Mouse (Mus musculus) pancreas, adult 10 weeks (tissue): ENCODE data around the gene Olfr530. TPM values are rescaled to one million over a fixed set of nuclear protein-coding genes. Genes with fewer than 3 reads are reported as not detected.

Source experiments
- polyA plus RNA-seq: library from polyadenylated mRNA; stranded (reverse); fragments of 350-450 nt; fragmentation: Illumina TruSeq; extraction: RNeasy Lipid Tissue Mini Kit (QIAGEN cat#74804); gene quantifications from one replicate; pipeline ENCODE4 v1.2.3, GENCODE M21; 2015; ENCODE audit warnings: low read depth, low replicate concordance; ENCODE audit not compliant: insufficient read depth

Olfr530 gene
- polyA plus RNA-seq, result not detected

DNA sequence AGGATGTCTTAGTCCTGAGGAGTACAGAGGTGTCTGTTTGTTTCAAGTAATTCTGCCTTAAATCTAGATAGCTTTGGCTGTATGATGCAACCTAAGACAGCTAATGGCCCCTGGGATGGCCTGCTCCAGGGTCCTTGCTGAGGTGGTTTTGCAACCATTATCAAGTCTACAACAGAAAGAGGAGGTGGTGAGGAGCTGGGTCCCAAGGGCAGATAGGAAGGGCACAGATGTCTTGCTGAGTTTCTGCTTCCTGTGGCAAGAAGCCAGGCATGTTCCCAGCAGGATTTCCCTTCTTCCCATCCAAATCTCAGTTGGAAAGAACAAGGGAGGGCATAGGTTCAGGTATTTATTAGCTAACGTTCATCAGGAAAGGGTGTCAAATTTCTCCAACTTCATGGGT, at the start of gene Olfr530:
Gene Olfr530 (minus strand): TSS at position 101 of the 400 bp plus-strand sequence.

DNA sequence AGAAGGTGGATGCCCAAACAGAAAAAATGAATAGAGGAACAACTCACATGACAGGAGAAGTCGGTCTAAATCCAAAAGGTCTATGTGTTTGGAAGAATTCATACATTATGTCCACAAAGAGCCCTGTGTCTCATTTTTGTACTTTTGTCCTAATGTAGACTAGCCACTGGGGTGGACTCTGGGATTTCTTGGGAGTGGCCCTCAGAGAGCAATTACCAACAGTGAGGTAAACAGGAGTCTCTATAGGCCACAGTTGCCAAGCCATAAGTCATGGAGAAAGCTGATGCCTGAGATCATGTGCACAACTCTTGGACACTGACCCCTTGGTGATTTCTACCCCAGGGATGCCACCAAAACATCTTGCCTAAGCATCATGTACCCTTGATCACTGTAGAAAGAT, 45.4 kb upstream of the Olfr530 start, which contains the start of gene Olfr532:
Gene Olfr532 (minus strand): TSS at position 101 of the 400 bp plus-strand sequence.

DNA sequence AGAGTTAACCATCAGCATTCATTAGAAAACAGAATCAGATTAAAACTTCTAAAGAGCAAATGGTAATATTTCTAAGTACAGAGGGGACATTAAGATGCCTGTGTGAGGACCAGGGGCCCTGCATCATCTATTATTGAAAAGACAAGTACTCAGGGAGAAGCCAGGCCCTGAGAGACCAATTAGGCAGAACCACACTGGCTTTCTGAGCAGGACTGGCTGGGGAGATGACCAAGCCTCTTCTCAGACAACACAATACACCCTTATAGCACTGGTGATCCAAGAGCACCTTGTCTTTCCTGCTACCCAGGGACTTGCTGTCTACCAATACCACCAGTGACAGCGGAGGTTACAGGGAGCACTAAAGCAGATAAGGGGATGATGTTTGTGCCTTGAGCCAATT, 26.7 kb upstream of the Olfr530 start, which contains the start of gene Olfr531:
Gene Olfr531 (minus strand): TSS at position 101 of the 400 bp plus-strand sequence.

DNA sequence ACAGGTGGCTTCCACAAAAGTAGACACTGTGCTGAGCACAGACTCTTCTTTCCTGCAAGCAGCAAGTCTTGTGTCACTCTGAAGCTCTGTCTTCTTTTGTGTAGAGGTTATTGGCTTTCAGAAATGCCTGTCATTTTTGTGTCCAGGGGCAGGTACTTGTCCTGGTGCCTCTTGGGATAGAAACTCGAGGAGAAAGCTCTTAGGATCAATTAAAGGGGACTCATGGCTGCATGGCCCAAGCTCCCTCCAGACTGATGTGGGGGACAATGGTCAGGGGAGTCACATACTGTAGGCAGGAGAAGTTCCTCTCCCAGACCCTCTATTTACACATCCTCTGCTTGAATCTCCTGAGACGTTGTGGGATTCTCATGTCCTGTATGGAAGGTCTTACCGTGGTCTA, 14.6 kb downstream of the Olfr530 start, which contains the start of gene Olfr60:
Gene Olfr60 (minus strand): TSS at position 101 of the 400 bp plus-strand sequence.

DNA sequence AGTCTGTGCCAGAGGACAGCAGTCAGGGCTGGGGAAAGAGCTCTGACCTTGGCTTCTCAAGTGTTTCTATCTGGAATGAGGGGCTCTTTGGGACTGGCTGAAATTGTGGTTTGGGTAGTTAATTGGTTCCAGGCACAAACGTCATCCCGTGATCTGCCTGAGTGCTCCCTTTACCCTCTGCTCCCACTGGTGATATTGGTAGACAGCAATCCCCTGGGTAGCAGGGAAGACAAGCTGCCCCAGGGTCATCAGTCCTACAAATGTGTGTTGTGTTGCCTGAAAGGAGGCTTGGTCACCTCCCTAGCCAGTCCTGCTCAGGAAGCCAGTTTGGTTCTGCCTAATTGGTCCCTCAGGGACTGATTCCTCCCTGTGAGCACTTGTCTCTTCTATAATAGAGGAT, 42.4 kb downstream of the Olfr530 start, which contains the start of gene Olfr527:
Gene Olfr527 (plus strand): TSS at position 301 of the 400 bp plus-strand sequence.

Other genes with a start within 250 kb of the Olfr530 start
- 4.7 TPM for gene Mtg1, start 238.8 kb downstream of the Olfr530 start, polyA plus RNA-seq
- 0.39 TPM for gene Sprn, start 221.5 kb downstream of the Olfr530 start, polyA plus RNA-seq
- not detected for gene Olfr522, start 211.6 kb downstream of the Olfr530 start, polyA plus RNA-seq
- gene Olfr523, start 203.1 kb downstream of the Olfr530 start, polyA plus RNA-seq, result not detected
- not detected for gene Olfr524, start 170.4 kb downstream of the Olfr530 start, polyA plus RNA-seq
- gene Cd163l1, start 158.1 kb downstream of the Olfr530 start, polyA plus RNA-seq, result not detected
- not detected for gene 5830411N06Rik, start 129.0 kb downstream of the Olfr530 start, polyA plus RNA-seq
- not detected for gene Olfr525, start 55.5 kb downstream of the Olfr530 start, polyA plus RNA-seq
- gene Olfr527, start 42.3 kb downstream of the Olfr530 start, polyA plus RNA-seq, result not detected
- gene Olfr60, start 14.7 kb downstream of the Olfr530 start, polyA plus RNA-seq, result not detected
- gene Olfr531, start 26.6 kb upstream of the Olfr530 start, polyA plus RNA-seq, result not detected
- gene Olfr532, start 45.3 kb upstream of the Olfr530 start, polyA plus RNA-seq, result not detected
- gene Olfr533, start 87.0 kb upstream of the Olfr530 start, polyA plus RNA-seq, result not detected
- gene Olfr535, start 107.9 kb upstream of the Olfr530 start, polyA plus RNA-seq, result not detected
- gene Olfr536, start 131.1 kb upstream of the Olfr530 start, polyA plus RNA-seq, result not detected
- gene Olfr538, start 191.6 kb upstream of the Olfr530 start, polyA plus RNA-seq, result not detected
- not detected for gene Olfr46, start 224.9 kb upstream of the Olfr530 start, polyA plus RNA-seq